Mouse (Mus musculus): Measurements from ENCODE around the gene Msx3. TPM values are rescaled to one million over a fixed set of nuclear protein-coding genes. Genes with fewer than 3 reads are reported as not detected.

The Msx3 gene
- polyA plus RNA-seq (2016; fragmentation: Nextera tagmentation; extraction: Ambion mirVana): 2.6 and 9.9 TPM in 2 replicates

- H3K4me3 ChIP-seq: peak within 1 kb of the TSS; percentile 53
- no peak within 1 kb of the TSS for H3K27ac ChIP-seq (replicated peaks)
- H3K4me1 ChIP-seq: peaks cover 22% of the 10 kb centered on the region
- H3K36me3 ChIP-seq (replicated peaks): no peaks in the 10 kb centered on the region
- under 1% methylated on average over 56 of the region's 56 CpGs for WGBS
- peaks cover 100% of the 10 kb centered on the region for H3K27me3 ChIP-seq (replicated peaks; ENCODE audit: low read depth, poor library complexity, severe bottlenecking)
- peak; percentile 53 for DNase-seq (ENCODE audit: low spot score)
- no peaks in the 10 kb centered on the region for H3K9me3 ChIP-seq
These were observed at the start of gene Msx3 for GRCm38 (mm10) chr7:140048361-140049114. TSS of gene Msx3 (minus strand) at chr7:140049089.

- no peaks in the 10 kb centered on the region for H3K9me3 ChIP-seq
- WGBS: 89% methylated on average over 1 of the region's 1 CpGs
- peaks cover 9% of the 10 kb centered on the region for H3K27me3 ChIP-seq (replicated peaks; ENCODE audit: low read depth, poor library complexity, severe bottlenecking)
- H3K4me3 ChIP-seq: no peak overlapping the region
- no peak for DNase-seq (ENCODE audit: low spot score)
- peaks cover 26% of the 10 kb centered on the region for H3K4me1 ChIP-seq
- no peak overlapping the region for H3K27ac ChIP-seq (replicated peaks)
- H3K36me3 ChIP-seq (replicated peaks): no peaks in the 10 kb centered on the region
These were observed 49.6 kb upstream of the Msx3 start for GRCm38 (mm10) chr7:140098466-140098865.

- H3K36me3 ChIP-seq (replicated peaks): no peaks in the 10 kb centered on the region
These were observed 47.2 kb upstream of the Msx3 start for GRCm38 (mm10) chr7:140096055-140096454.

GRCm38 (mm10) chr7:140095556-140095955, 46.7 kb upstream of the Msx3 start:
- H3K9me3 ChIP-seq: no peaks in the 10 kb centered on the region
- no peak overlapping the region for H3K27ac ChIP-seq (replicated peaks)
- WGBS: 62% methylated on average over 1 of the region's 1 CpGs
- H3K27me3 ChIP-seq (replicated peaks; ENCODE audit: low read depth, poor library complexity, severe bottlenecking): 0 out of 2 replicates have a peak, but pooled peaks cover 3% of the 10 kb centered on the region
- H3K4me3 ChIP-seq: no peak overlapping the region
- H3K36me3 ChIP-seq (replicated peaks): no peaks in the 10 kb centered on the region
- no peak for DNase-seq (ENCODE audit: low spot score)
- H3K4me1 ChIP-seq: peaks cover 9% of the 10 kb centered on the region

More at GRCm38 (mm10) chr7:140096055-140096454, 47.2 kb upstream of the Msx3 start:
- H3K4me3 ChIP-seq: no peak overlapping the region
- no peak for DNase-seq (ENCODE audit: low spot score)
- H3K4me1 ChIP-seq: peaks cover 10% of the 10 kb centered on the region
- H3K9me3 ChIP-seq: no peaks in the 10 kb centered on the region
- peaks cover 7% of the 10 kb centered on the region for H3K27me3 ChIP-seq (replicated peaks; ENCODE audit: low read depth, poor library complexity, severe bottlenecking)
- H3K27ac ChIP-seq (replicated peaks): no peak overlapping the region

- Histone ChIP-seq H3K9me3 (no peaks in the 10 kb centered on the region), H3K27me3 (replicated peaks; ENCODE audit: low read depth, poor library complexity, severe bottlenecking) (0 out of 2 replicates have a peak, but pooled peaks cover 3% of the 10 kb centered on the region), H3K27ac (replicated peaks) (no peak overlapping the region), H3K4me3 (no peak overlapping the region), H3K4me1 (peaks cover 9% of the 10 kb centered on the region), H3K36me3 (replicated peaks) (no peaks in the 10 kb centered on the region)
- 65% methylated on average over 5 of the region's 5 CpGs for WGBS
- no peak for DNase-seq (ENCODE audit: low spot score)
These were observed 46.1 kb upstream of the Msx3 start for GRCm38 (mm10) chr7:140094954-140095353.

- Histone ChIP-seq H3K9me3 (no peaks in the 10 kb centered on the region), H3K4me1 (peaks cover 9% of the 10 kb centered on the region), H3K27ac (replicated peaks) (no peak within 1 kb of the TSS), H3K4me3 (no peak within 1 kb of the TSS), H3K36me3 (replicated peaks) (no peaks in the 10 kb centered on the region), H3K27me3 (replicated peaks; ENCODE audit: low read depth, poor library complexity, severe bottlenecking) (0 out of 2 replicates have a peak, but pooled peaks cover 3% of the 10 kb centered on the region)
- DNase-seq (ENCODE audit: low spot score): no peak
- 76% methylated on average over 5 of the region's 5 CpGs for WGBS
These were observed 44.1 kb upstream of the Msx3 start, which contains the start of gene Prap1 for GRCm38 (mm10) chr7:140092924-140093528. TSS of gene Prap1 (plus strand) at chr7:140093395.

- H3K27me3 ChIP-seq (replicated peaks; ENCODE audit: low read depth, poor library complexity, severe bottlenecking): 0 out of 2 replicates have a peak, but pooled peaks cover 3% of the 10 kb centered on the region
- peaks cover 9% of the 10 kb centered on the region for H3K4me1 ChIP-seq
- H3K9me3 ChIP-seq: no peaks in the 10 kb centered on the region
- no peak for DNase-seq (ENCODE audit: low spot score)
- H3K27ac ChIP-seq (replicated peaks): no peak overlapping the region
- no peak overlapping the region for H3K4me3 ChIP-seq
- H3K36me3 ChIP-seq (replicated peaks): no peaks in the 10 kb centered on the region
- 82% methylated on average over 10 of the region's 10 CpGs for WGBS
These were observed 41.7 kb upstream of the Msx3 start for GRCm38 (mm10) chr7:140090601-140091000.

- Histone ChIP-seq H3K27ac (replicated peaks) (no peak within 1 kb of the TSS), H3K27me3 (replicated peaks; ENCODE audit: low read depth, poor library complexity, severe bottlenecking) (peaks cover 47% of the 10 kb centered on the region), H3K4me3 (peak within 1 kb of the TSS; percentile 50), H3K9me3 (no peaks in the 10 kb centered on the region), H3K36me3 (replicated peaks) (no peaks in the 10 kb centered on the region), H3K4me1 (peaks cover 30% of the 10 kb centered on the region)
- peak; percentile 85 for DNase-seq (ENCODE audit: low spot score)
- WGBS: 7% methylated on average over 18 of the region's 18 CpGs
These were observed 33.4 kb upstream of the Msx3 start, which contains the start of gene Caly for GRCm38 (mm10) chr7:140082242-140082678. TSS of gene Caly (minus strand) at chr7:140082548.

GRCm38 (mm10) chr7:140081408-140082241, 32.7 kb upstream of the Msx3 start:
- no peaks in the 10 kb centered on the region for H3K36me3 ChIP-seq (replicated peaks)
- WGBS: 17% methylated on average over 20 of the region's 20 CpGs
- no peak for DNase-seq (ENCODE audit: low spot score)
- peaks cover 47% of the 10 kb centered on the region for H3K27me3 ChIP-seq (replicated peaks; ENCODE audit: low read depth, poor library complexity, severe bottlenecking)
- H3K4me3 ChIP-seq: peak overlapping the region; percentile 50
- no peak overlapping the region for H3K27ac ChIP-seq (replicated peaks)
- H3K4me1 ChIP-seq: peaks cover 30% of the 10 kb centered on the region
- H3K9me3 ChIP-seq: no peaks in the 10 kb centered on the region

GRCm38 (mm10) chr7:140080503-140081156, 31.7 kb upstream of the Msx3 start:
- peak overlapping the region; percentile 57; the same call in 1 of the 2 replicates for H3K27ac ChIP-seq (replicated peaks)
- peak overlapping the region; percentile 50 for H3K4me3 ChIP-seq
- 4% methylated on average over 24 of the region's 24 CpGs for WGBS

GRCm38 (mm10) chr7:140078711-140079110, 29.8 kb upstream of the Msx3 start:
- peak; percentile 81 for DNase-seq (ENCODE audit: low spot score)
- H3K4me3 ChIP-seq: no peak overlapping the region
- peaks cover 47% of the 10 kb centered on the region for H3K27me3 ChIP-seq (replicated peaks; ENCODE audit: low read depth, poor library complexity, severe bottlenecking)
- WGBS: 9% methylated on average over 5 of the region's 5 CpGs
- no peaks in the 10 kb centered on the region for H3K9me3 ChIP-seq
- peaks cover 30% of the 10 kb centered on the region for H3K4me1 ChIP-seq
- H3K36me3 ChIP-seq (replicated peaks): no peaks in the 10 kb centered on the region
- no peak overlapping the region for H3K27ac ChIP-seq (replicated peaks)

More at GRCm38 (mm10) chr7:140080503-140081156, 31.7 kb upstream of the Msx3 start:
- no peaks in the 10 kb centered on the region for H3K36me3 ChIP-seq (replicated peaks)
- H3K27me3 ChIP-seq (replicated peaks; ENCODE audit: low read depth, poor library complexity, severe bottlenecking): peaks cover 47% of the 10 kb centered on the region
- peak; percentile 88 for DNase-seq (ENCODE audit: low spot score)
- H3K9me3 ChIP-seq: no peaks in the 10 kb centered on the region
- peaks cover 30% of the 10 kb centered on the region for H3K4me1 ChIP-seq

GRCm38 (mm10) chr7:140077698-140078097, 28.8 kb upstream of the Msx3 start:
- Histone ChIP-seq H3K4me1 (peaks cover 26% of the 10 kb centered on the region), H3K27me3 (replicated peaks; ENCODE audit: low read depth, poor library complexity, severe bottlenecking) (peaks cover 45% of the 10 kb centered on the region), H3K9me3 (no peaks in the 10 kb centered on the region), H3K27ac (replicated peaks) (no peak overlapping the region), H3K4me3 (no peak overlapping the region), H3K36me3 (replicated peaks) (no peaks in the 10 kb centered on the region)
- DNase-seq (ENCODE audit: low spot score): no peak
- WGBS: 79% methylated on average over 6 of the region's 6 CpGs

All from embryonic facial prominence, embryonic 10.5 days (tissue).